Mouse (Mus musculus) E14TG2a.4 (cell line): ENCODE data around the gene Rab14.

Experiments
- H3K27me3 ChIP-seq: 2 replicates; pipeline ENCODE4 v1.6.1; 2014; ENCODE audit warnings: low read length, control low read depth; ENCODE audit not compliant: insufficient read depth
- H3K36me3 ChIP-seq: 2 replicates; pipeline ENCODE4 v1.6.1; 2014; ENCODE audit warnings: low read length, control low read depth; ENCODE audit not compliant: insufficient read depth
- H3K4me1 ChIP-seq: replicated peaks from 2 replicates; pipeline ENCODE4 v1.6.1; 2014; ENCODE audit warnings: low read depth, low read length, control low read depth
- H3K4me3 ChIP-seq: replicated peaks from 2 replicates; pipeline ENCODE4 v1.5.1; 2014; ENCODE audit warnings: mild to moderate bottlenecking, low read length
- H3K9me3 ChIP-seq: 2 replicates; pipeline ENCODE4 v1.6.1; 2014; ENCODE audit warnings: low read length, control low read depth
- CTCF ChIP-seq: conservative IDR thresholded peaks from 2 replicates; pipeline ENCODE4 v1.5.1; 2014; ENCODE audit warnings: low read length
- NANOG ChIP-seq: IDR thresholded peaks from 2 replicates; pipeline ENCODE4 v1.6.1; 2014; ENCODE audit warnings: borderline replicate concordance, low read length, mixed read lengths
- POU5F1 ChIP-seq: IDR thresholded peaks from 2 replicates; pipeline ENCODE4 v1.6.1; 2014; ENCODE audit warnings: low read length, borderline replicate concordance

Gene Rab14

GRCm38 (mm10) chr2:35228145-35228544 lies 27.2 kb upstream of the Rab14 start:
- peaks cover 8% of the 10 kb centered on the region; the same call in 1 of the 2 replicates for H3K27me3 ChIP-seq
- no peak overlapping the region for H3K4me3 ChIP-seq
- H3K4me1 ChIP-seq = peaks cover 6% of the 10 kb centered on the region
- no peaks in the 10 kb centered on the region for H3K9me3 ChIP-seq
- TF ChIP-seq NANOG (no peak), CTCF (no peak), POU5F1 (no peak)
- H3K36me3 ChIP-seq = no peaks in the 10 kb centered on the region

GRCm38 (mm10) chr2:35224285-35224684 lies 23.4 kb upstream of the Rab14 start:
- H3K36me3 ChIP-seq = no peaks in the 10 kb centered on the region
- peaks cover 17% of the 10 kb centered on the region for H3K4me1 ChIP-seq
- H3K27me3 ChIP-seq = peaks cover 8% of the 10 kb centered on the region; the same call in 1 of the 2 replicates
- H3K4me3 ChIP-seq = no peak overlapping the region
- TF ChIP-seq CTCF (no peak), POU5F1 (no peak), NANOG (no peak)
- H3K9me3 ChIP-seq = no peaks in the 10 kb centered on the region

GRCm38 (mm10) chr2:35222822-35223391 lies 22.0 kb upstream of the Rab14 start:
- Histone ChIP-seq H3K27me3 (peaks cover 6% of the 10 kb centered on the region; the same call in 1 of the 2 replicates), H3K9me3 (no peaks in the 10 kb centered on the region)
- no peak for TF ChIP-seq CTCF
- TF ChIP-seq POU5F1 = no peak

GRCm38 (mm10) chr2:35218736-35219135 lies 17.8 kb upstream of the Rab14 start:
- TF ChIP-seq NANOG (no peak), POU5F1 (no peak), CTCF (no peak)
- Histone ChIP-seq H3K4me1 (peaks cover 31% of the 10 kb centered on the region), H3K9me3 (no peaks in the 10 kb centered on the region), H3K4me3 (no peak overlapping the region), H3K36me3 (no peaks in the 10 kb centered on the region), H3K27me3 (0 out of 2 replicates have a peak, but pooled peaks cover 6% of the 10 kb centered on the region)

More at GRCm38 (mm10) chr2:35222822-35223391, 22.0 kb upstream of the Rab14 start:
- H3K4me1 ChIP-seq = peaks cover 24% of the 10 kb centered on the region
- no peak overlapping the region for H3K4me3 ChIP-seq
- H3K36me3 ChIP-seq = no peaks in the 10 kb centered on the region

GRCm38 (mm10) chr2:35216701-35217100 lies 15.8 kb upstream of the Rab14 start:
- peaks cover 31% of the 10 kb centered on the region for H3K4me1 ChIP-seq
- H3K9me3 ChIP-seq = no peaks in the 10 kb centered on the region
- no peak for TF ChIP-seq CTCF
- TF ChIP-seq POU5F1 = no peak
- no peak for TF ChIP-seq NANOG
- H3K27me3 ChIP-seq = 0 out of 2 replicates have a peak, but pooled peaks cover 8% of the 10 kb centered on the region
- no peaks in the 10 kb centered on the region for H3K36me3 ChIP-seq
- no peak overlapping the region for H3K4me3 ChIP-seq

- Histone ChIP-seq H3K9me3 (no peaks in the 10 kb centered on the region), H3K36me3 (no peaks in the 10 kb centered on the region), H3K4me3 (peak overlapping the region; percentile 11), H3K27me3 (peaks cover 15% of the 10 kb centered on the region; the same call in 1 of the 2 replicates), H3K4me1 (peaks cover 30% of the 10 kb centered on the region)
- no peak for TF ChIP-seq POU5F1
- TF ChIP-seq CTCF = no peak
- no peak for TF ChIP-seq NANOG
Measured at GRCm38 (mm10) chr2:35215363-35215762, 14.4 kb upstream of the Rab14 start.

GRCm38 (mm10) chr2:35214881-35215358 lies 14.0 kb upstream of the Rab14 start:
- Histone ChIP-seq H3K9me3 (no peaks in the 10 kb centered on the region), H3K27me3 (peaks cover 15% of the 10 kb centered on the region; the same call in 1 of the 2 replicates), H3K4me3 (peak overlapping the region; percentile 11), H3K36me3 (no peaks in the 10 kb centered on the region), H3K4me1 (peaks cover 25% of the 10 kb centered on the region)
- TF ChIP-seq POU5F1 (no peak), NANOG (no peak), CTCF (peak; percentile 94)

- Histone ChIP-seq H3K4me3 (no peak overlapping the region), H3K36me3 (no peaks in the 10 kb centered on the region), H3K4me1 (peaks cover 12% of the 10 kb centered on the region; the same call in 1 of the 2 replicates), H3K27me3 (peaks cover 15% of the 10 kb centered on the region; the same call in 1 of the 2 replicates), H3K9me3 (no peaks in the 10 kb centered on the region)
- no peak for TF ChIP-seq POU5F1
- no peak for TF ChIP-seq CTCF
- TF ChIP-seq NANOG = no peak
Measured at GRCm38 (mm10) chr2:35213345-35213910, 12.5 kb upstream of the Rab14 start.

GRCm38 (mm10) chr2:35211681-35212080 lies 10.8 kb upstream of the Rab14 start:
- no peak overlapping the region for H3K4me3 ChIP-seq
- no peaks in the 10 kb centered on the region for H3K9me3 ChIP-seq
- TF ChIP-seq CTCF = no peak
- TF ChIP-seq POU5F1 = no peak
- no peak for TF ChIP-seq NANOG
- H3K27me3 ChIP-seq = peaks cover 15% of the 10 kb centered on the region; the same call in 1 of the 2 replicates
- peaks cover 12% of the 10 kb centered on the region; the same call in 1 of the 2 replicates for H3K4me1 ChIP-seq
- no peaks in the 10 kb centered on the region for H3K36me3 ChIP-seq
